Mouse (Mus musculus) liver, adult 2 months (tissue): Measurements from ENCODE around the gene Pcdh17. TPM values are rescaled to one million over a fixed set of nuclear protein-coding genes. Genes with fewer than 3 reads are reported as not detected.

Experiments used
- DNase-seq: peaks from one replicate; pipeline ENCODE4 v3.0.0-alpha.2; 2011; ENCODE audit warnings: low read depth, low spot score; ENCODE audit errors: extremely low read depth
- H3K27ac ChIP-seq: fragments of 200-500 bp; replicated peaks from 2 replicates; pipeline ENCODE4 v1.5.1; 2012; ENCODE audit warnings: low read depth, mild to moderate bottlenecking, control low read depth, inconsistent platforms, low read length; ENCODE audit not compliant: insufficient read depth
- H3K27me3 ChIP-seq: fragments of 200-500 bp; 2 replicates; pipeline ENCODE4 v1.6.1; 2012; ENCODE audit warnings: mild to moderate bottlenecking, moderate library complexity, low read length, inconsistent platforms; ENCODE audit not compliant: control insufficient read depth, insufficient read depth
- H3K36me3 ChIP-seq: fragments of 200-500 bp; 2 replicates; pipeline ENCODE4 v1.6.1; 2012; ENCODE audit warnings: low read length, inconsistent platforms; ENCODE audit not compliant: control insufficient read depth, insufficient read depth
- H3K4me1 ChIP-seq: fragments of 200-500 bp; 2 replicates; pipeline ENCODE4 v1.6.1; 2011; ENCODE audit warnings: low read length; ENCODE audit not compliant: control insufficient read depth, insufficient read depth
- H3K4me3 ChIP-seq: fragments of 200-500 bp; 2 replicates; pipeline ENCODE4 v1.5.1; 2011; ENCODE audit warnings: low read depth, mild to moderate bottlenecking, control low read depth, low read length, moderate library complexity; ENCODE audit not compliant: insufficient read depth
- H3K79me2 ChIP-seq: fragments of 200-500 bp; 2 replicates; pipeline ENCODE4 v1.6.1; 2012; ENCODE audit warnings: inconsistent platforms, mild to moderate bottlenecking, low read length, moderate library complexity; ENCODE audit not compliant: control insufficient read depth, insufficient read depth
- H3K9ac ChIP-seq: fragments of 200-500 bp; 2 replicates; pipeline ENCODE4 v1.6.1; 2012; ENCODE audit warnings: low read depth, mild to moderate bottlenecking, control low read depth, inconsistent platforms, low read length
- CTCF ChIP-seq: fragments of 200-500 bp; IDR thresholded peaks from 2 replicates; pipeline ENCODE4 v1.5.1; 2011; ENCODE audit warnings: low read depth, low read length, control low read depth
- POLR2A ChIP-seq: fragments of 200-500 bp; IDR thresholded peaks from 2 replicates; pipeline ENCODE4 v1.6.1; 2011; ENCODE audit warnings: low read length, control low read depth; ENCODE audit not compliant: insufficient read depth; ENCODE audit errors: extremely low read depth
- WGBS: fragments of 180-500 bp; shearing (Covaris S2); methylation state at CpG from one replicate; pipeline ENCODE4 v1.1.7; 2018; 5-methylcytosine and 5-hydroxymethylcytosine counted together
- polyA plus RNA-seq: library from polyadenylated mRNA; depleted of rRNA; stranded (reverse); fragments of >200 nt; gene quantifications from 2 replicates; pipeline ENCODE4 v1.2.3, GENCODE M21; 2012
- total RNA-seq: library from RNA; depleted of rRNA; stranded (reverse); fragments of >200 nt; gene quantifications from 2 replicates; pipeline ENCODE4 v1.2.3, GENCODE M21; 2014

The Pcdh17 gene
- total and polyA plus RNA-seq, 2 experiments, result 0.26 to 1.1 TPM

DNA sequence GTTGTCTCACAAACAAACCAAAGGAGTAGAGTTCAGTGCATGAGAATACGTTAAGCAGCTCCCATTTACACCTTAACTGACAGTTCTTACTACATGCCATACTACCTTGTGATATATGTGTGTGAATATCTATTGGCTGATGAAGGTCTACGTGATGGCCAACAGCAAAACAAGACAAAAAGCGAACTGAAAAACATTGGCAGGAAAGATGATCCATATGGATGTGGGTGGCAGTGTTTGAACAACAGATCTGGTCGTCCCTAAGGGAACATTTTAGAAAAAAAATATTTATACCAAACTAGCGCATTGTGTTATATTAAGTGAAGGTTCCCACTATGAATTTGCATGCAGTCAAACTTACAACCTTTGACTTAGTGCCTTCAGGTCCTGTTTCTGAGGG lies 108.2 kb downstream of the Pcdh17 start:
- no peaks in the 10 kb centered on the region for H3K27me3 ChIP-seq
- no peaks in the 10 kb centered on the region for H3K36me3 ChIP-seq
- no peak for DNase-seq
- H3K27ac ChIP-seq, result no peak overlapping the region
- H3K4me1 ChIP-seq, result no peaks in the 10 kb centered on the region
- H3K4me3 ChIP-seq, result no peak overlapping the region
- TF ChIP-seq POLR2A (no peak), CTCF (no peak)
- H3K79me2 ChIP-seq, result no peaks in the 10 kb centered on the region
- no peak overlapping the region for H3K9ac ChIP-seq
- 78% methylated on average over 5 of the region's 5 CpGs for WGBS

- no peaks in the 10 kb centered on the region for H3K79me2 ChIP-seq
- no peaks in the 10 kb centered on the region for H3K27me3 ChIP-seq
- H3K27ac ChIP-seq, result no peak overlapping the region
- H3K36me3 ChIP-seq, result no peaks in the 10 kb centered on the region
- TF ChIP-seq POLR2A, result no peak
- TF ChIP-seq CTCF, result no peak
- H3K4me1 ChIP-seq, result no peaks in the 10 kb centered on the region
- H3K4me3 ChIP-seq, result no peak overlapping the region
- H3K9ac ChIP-seq, result no peak overlapping the region
- DNase-seq, result no peak
Measured at GRCm38 (mm10) chr14:84571071-84571470, 127.7 kb downstream of the Pcdh17 start.
